Mouse (Mus musculus) CH12.LX (cell line): Measurements from ENCODE around the gene Dync2li1. TPM values are rescaled to one million over a fixed set of nuclear protein-coding genes. Genes with fewer than 3 reads are reported as not detected.

Source experiments
- DNase-seq: peaks from one replicate; pipeline ENCODE4 v3.0.0-alpha.2; 2013; ENCODE audit errors: extremely low read depth
- H3K27ac ChIP-seq: 2 replicates; pipeline ENCODE4 v1.5.1; 2012; ENCODE audit warnings: low read depth, mild to moderate bottlenecking, control low read depth, moderate library complexity; ENCODE audit not compliant: insufficient read depth
- H3K27me3 ChIP-seq: replicated peaks from 2 replicates; pipeline ENCODE3; 2012; ENCODE audit warnings: inconsistent platforms
- H3K36me3 ChIP-seq, 2 experiments: replicated peaks in 1 of 2; 2 replicates each; pipeline versions ENCODE3 to v1.6.1; 2012; ENCODE audit warnings: inconsistent platforms in 1 of 2, low read length in 1 of 2, mild to moderate bottlenecking in 1 of 2, mixed read lengths in 1 of 2, moderate library complexity in 1 of 2; ENCODE audit not compliant: control insufficient read depth in 1 of 2, insufficient read depth in 1 of 2
- H3K4me1 ChIP-seq, 2 experiments: 2 replicates each; pipeline ENCODE4 v1.6.1; 2012; ENCODE audit warnings: inconsistent platforms in 1 of 2, moderate library complexity in 1 of 2; ENCODE audit not compliant: insufficient read depth in 2 of 2, control insufficient read depth in 1 of 2
- H3K4me2 ChIP-seq: 2 replicates; pipeline ENCODE4 v1.6.1; 2012; ENCODE audit warnings: low read depth, mild to moderate bottlenecking, control low read depth; ENCODE audit not compliant: poor library complexity, insufficient read depth, severe bottlenecking
- H3K4me3 ChIP-seq, 3 experiments: fragments of 150-350 bp in 1 of 3; sonication (generic) in 1 of 3; replicated peaks in 1 of 3; 2 replicates each; pipeline versions ENCODE3 to v1.5.1; 2011 to 2012; ENCODE audit warnings: low read depth in 2 of 3, low read length in 2 of 3, mild to moderate bottlenecking in 2 of 3, moderate library complexity in 2 of 3, control low read depth in 1 of 3, improper control_type of control experiment in 1 of 3, inconsistent platforms in 1 of 3, mixed read lengths in 1 of 3; ENCODE audit not compliant: poor library complexity in 1 of 3
- H3K79me2 ChIP-seq: replicated peaks from 2 replicates; pipeline ENCODE4 v1.6.1; 2012; ENCODE audit warnings: mild to moderate bottlenecking, moderate library complexity; ENCODE audit not compliant: control insufficient read depth, poor library complexity, insufficient read depth, severe bottlenecking; ENCODE audit errors: extremely low read depth
- H3K9ac ChIP-seq: 2 replicates; pipeline ENCODE4 v1.6.1; 2012; ENCODE audit warnings: low read depth, mild to moderate bottlenecking, control low read depth, moderate library complexity; ENCODE audit not compliant: insufficient read depth
- H3K9me3 ChIP-seq: replicated peaks from 2 replicates; pipeline ENCODE3; 2012; ENCODE audit warnings: low read length, inconsistent platforms, mixed read lengths
- CHD1 ChIP-seq: IDR thresholded peaks from 2 replicates; pipeline ENCODE4 v1.6.1; 2012; ENCODE audit warnings: low read depth, low read length, improper control_type of control experiment, inconsistent platforms
- CHD2 ChIP-seq: IDR thresholded peaks from 2 replicates; pipeline ENCODE4 v1.6.1; 2011; ENCODE audit warnings: low read length, improper control_type of control experiment
- JUN ChIP-seq: IDR thresholded peaks from 2 replicates; pipeline ENCODE4 v1.6.1; 2011; ENCODE audit warnings: low read depth, mild to moderate bottlenecking, low read length, improper control_type of control experiment, moderate library complexity; ENCODE audit not compliant: insufficient read depth
- JUND ChIP-seq: conservative IDR thresholded peaks from 2 replicates; pipeline ENCODE4 v1.6.1; 2011; ENCODE audit warnings: low read depth, low read length, improper control_type of control experiment
- KAT2A ChIP-seq: IDR thresholded peaks from 2 replicates; pipeline ENCODE4 v1.6.1; 2012; ENCODE audit warnings: low read length, improper control_type of control experiment, inconsistent platforms; ENCODE audit not compliant: insufficient replicate concordance
- MAFK ChIP-seq: IDR thresholded peaks from 2 replicates; pipeline ENCODE4 v1.6.1; 2011; ENCODE audit warnings: low read length, improper control_type of control experiment; ENCODE audit not compliant: insufficient replicate concordance
- MAX ChIP-seq: IDR thresholded peaks from 2 replicates; pipeline ENCODE4 v1.6.1; 2011; ENCODE audit warnings: low read length, improper control_type of control experiment
- MEF2A ChIP-seq: IDR thresholded peaks from 2 replicates; pipeline ENCODE4 v1.6.1; 2014; ENCODE audit warnings: low read depth, mild to moderate bottlenecking, inconsistent platforms, low read length, improper control_type of control experiment, borderline replicate concordance
- MXI1 ChIP-seq: IDR thresholded peaks from 2 replicates; pipeline ENCODE4 v1.6.1; 2011; ENCODE audit warnings: mild to moderate bottlenecking, low read depth, low read length, improper control_type of control experiment
- MYC ChIP-seq: IDR thresholded peaks from 2 replicates; pipeline ENCODE4 v1.6.1; 2011; ENCODE audit warnings: low read depth, mild to moderate bottlenecking, improper control_type of control experiment, low read length
- SIN3A ChIP-seq: IDR thresholded peaks from 2 replicates; pipeline ENCODE4 v1.6.1; 2012; ENCODE audit warnings: low read length, improper control_type of control experiment, inconsistent platforms
- SMC3 ChIP-seq: IDR thresholded peaks from 2 replicates; pipeline ENCODE4 v1.6.1; 2011; ENCODE audit warnings: low read depth, low read length, improper control_type of control experiment
- TCF12 ChIP-seq: IDR thresholded peaks from 2 replicates; pipeline ENCODE4 v1.6.1; 2014; ENCODE audit warnings: low read depth, mild to moderate bottlenecking, inconsistent platforms, low read length, improper control_type of control experiment
- UBTF ChIP-seq: IDR thresholded peaks from 2 replicates; pipeline ENCODE4 v1.6.1; 2012; ENCODE audit warnings: low read depth, mild to moderate bottlenecking, inconsistent platforms, low read length, improper control_type of control experiment, moderate library complexity
- USF2 ChIP-seq: conservative IDR thresholded peaks from 2 replicates; pipeline ENCODE4 v1.6.1; 2011; ENCODE audit warnings: low read depth, low read length, improper control_type of control experiment
- ZKSCAN1 ChIP-seq: IDR thresholded peaks from 2 replicates; pipeline ENCODE4 v1.6.1; 2012; ENCODE audit warnings: low read depth, inconsistent platforms, low read length, improper control_type of control experiment, borderline replicate concordance
- ZMIZ1 ChIP-seq: IDR thresholded peaks from 2 replicates; pipeline ENCODE4 v1.6.1; 2012; ENCODE audit warnings: low read depth, mild to moderate bottlenecking, inconsistent platforms, low read length, improper control_type of control experiment
- dilution Hi-C: fragments of 300-500 bp; cut with MboI; formaldehyde crosslinking; loops from 2 replicates; pipeline ENCODE4 v1.14.3; 2020; ENCODE audit warnings: low sequenced_read_pairs; ENCODE audit not compliant: extremely low pct_unique_long_range_greater_than_20kb, extremely low pct_ligation_motif_present
- in situ Hi-C: fragments of 300-500 bp; cut with MboI; formaldehyde crosslinking; loops from 3 replicates; pipeline ENCODE4 v1.14.3; 2019; ENCODE audit warnings: low sequenced_read_pairs, low pct_ligation_motif_present, low pct_unique_long_range_greater_than_20kb, mixed read lengths
- polyA plus RNA-seq: library from polyadenylated mRNA; unstranded; fragments of >175 nt; gene quantifications from 2 replicates; pipeline ENCODE4 v1.2.1, GENCODE M21; 2012; ENCODE audit warnings: low read depth; ENCODE audit not compliant: insufficient read length
- total RNA-seq, 2 experiments: library from RNA; depleted of rRNA; stranded (reverse); fragments of 300-350 nt in 1 of 2; fragments of >200 nt in 1 of 2; gene quantifications; 2 replicates each; pipeline ENCODE4 v1.2.3; 2012 to 2014

Dync2li1 gene
- total and polyA plus RNA-seq, 3 experiments, result 7.6 to 12.3 (median 11.7) TPM

GRCm38 (mm10) chr17:84611500-84611899, 14.8 kb upstream of the Dync2li1 start (continued):
- TF ChIP-seq ZMIZ1, result no peak
- no peak for TF ChIP-seq JUND
- TF ChIP-seq SIN3A, result 0 out of 2 replicates have a peak, but pooled peaks have one; percentile 20
- TF ChIP-seq MXI1, result no peak
- TF ChIP-seq SMC3, result no peak
- TF ChIP-seq MEF2A, result no peak
- TF ChIP-seq CHD2, result no peak
- no peak for TF ChIP-seq TCF12
- 0 out of 2 replicates have a peak, but pooled peaks have one; percentile 64 for TF ChIP-seq CHD1
- TF ChIP-seq MAFK, result no peak
- no peak for TF ChIP-seq UBTF
- no peak for TF ChIP-seq MAX
- no peak for TF ChIP-seq ZKSCAN1
- TF ChIP-seq, all 38 proteins: peak for 10

GRCm38 (mm10) chr17:84611971-84612370, 14.3 kb upstream of the Dync2li1 start:
- peaks cover 32 to 62% of the 10 kb centered on the region in 2 experiments for H3K4me1 ChIP-seq
- in situ Hi-C loops, result no loop called here
- DNase-seq, result no peak
- peak overlapping the region; percentile 86 for H3K4me2 ChIP-seq
- peaks cover 10% of the 10 kb centered on the region for H3K9me3 ChIP-seq
- no peaks in the 10 kb centered on the region for H3K27me3 ChIP-seq
- dilution Hi-C loops, result no loop called here
- H3K9ac ChIP-seq, result peak overlapping the region; percentile 62
- H3K4me3 ChIP-seq, result peak overlapping the region in 1 of 3 experiments; percentile 31
- H3K36me3 ChIP-seq, result peaks cover 14% of the 10 kb centered on the region in 2 experiments
- H3K79me2 ChIP-seq, result no peaks in the 10 kb centered on the region
- H3K27ac ChIP-seq, result peak overlapping the region; percentile 70
- TF ChIP-seq USF2 (no peak), MXI1 (0 out of 2 replicates have a peak, but pooled peaks have one; percentile 30), MYC (no peak)

- Histone ChIP-seq H3K9ac (0 out of 2 replicates have a peak overlapping the region, but pooled peaks have one; percentile 13), H3K27me3 (no peaks in the 10 kb centered on the region), H3K4me2 (peak overlapping the region; percentile 62), H3K4me3 (no peak overlapping the region), H3K79me2 (no peaks in the 10 kb centered on the region), H3K27ac (no peak overlapping the region), H3K4me1 (peaks cover 24 to 53% of the 10 kb centered on the region in 2 experiments), H3K36me3 (peaks cover 14% of the 10 kb centered on the region in 2 experiments), H3K9me3 (peaks cover 10% of the 10 kb centered on the region)
- in situ Hi-C loops, result no loop called here
- TF ChIP-seq MEF2A, result 0 out of 2 replicates have a peak, but pooled peaks have one; percentile 41
- no peak for TF ChIP-seq KAT2A
- TF ChIP-seq JUN, result no peak
- DNase-seq, result no peak
- dilution Hi-C loops, result no loop called here
Measured at GRCm38 (mm10) chr17:84615811-84616210, 10.5 kb upstream of the Dync2li1 start.
